Mouse (Mus musculus) embryonic facial prominence, embryonic 14.5 days (tissue): Measurements from ENCODE around the gene Cnnm3. TPM values are rescaled to one million over a fixed set of nuclear protein-coding genes. Genes with fewer than 3 reads are reported as not detected.

Experiments used
- ATAC-seq: fragments of 200-750 bp; cut with Nextera tagmentation; 2 replicates; pipeline ENCODE4 v1.8.0; 2017; ENCODE audit warnings: low read depth, moderate number of reproducible peaks, moderate TSS enrichment
- DNase-seq: peaks from one replicate; pipeline ENCODE4 v3.0.0-alpha.2; 2015; ENCODE audit warnings: low spot score
- H3K27ac ChIP-seq: fragments of 300-500 bp; sonication (generic); replicated peaks from 2 replicates; pipeline ENCODE4 v1.5.1; 2014; ENCODE audit warnings: low read depth, mild to moderate bottlenecking, low read length, moderate library complexity
- H3K27me3 ChIP-seq: fragments of 300-500 bp; sonication (generic); replicated peaks from 2 replicates; pipeline ENCODE4 v1.6.1; 2014; ENCODE audit warnings: low read length; ENCODE audit not compliant: control insufficient read depth, insufficient read depth
- H3K36me3 ChIP-seq: fragments of 300-500 bp; sonication (generic); 2 replicates; pipeline ENCODE4 v1.6.1; 2014; ENCODE audit warnings: low read length, mixed read lengths; ENCODE audit not compliant: control insufficient read depth, insufficient read depth
- H3K4me1 ChIP-seq: fragments of 300-500 bp; sonication (generic); 2 replicates; pipeline ENCODE4 v1.6.1; 2014; ENCODE audit warnings: antibody characterized with exemption, low read length; ENCODE audit not compliant: control insufficient read depth, insufficient read depth
- H3K4me2 ChIP-seq: fragments of 300-500 bp; sonication (generic); 2 replicates; pipeline ENCODE4 v1.6.1; 2014; ENCODE audit warnings: low read depth, mild to moderate bottlenecking, low read length, moderate library complexity, mixed read lengths
- H3K4me3 ChIP-seq: fragments of 300-500 bp; sonication (generic); 2 replicates; pipeline ENCODE4 v1.5.1; 2014; ENCODE audit warnings: low read depth, mild to moderate bottlenecking, low read length
- H3K9ac ChIP-seq: fragments of 300-500 bp; sonication (generic); 2 replicates; pipeline ENCODE4 v1.6.1; 2014; ENCODE audit warnings: low read depth, mild to moderate bottlenecking, low read length, moderate library complexity, mixed read lengths
- H3K9me3 ChIP-seq: fragments of 300-500 bp; sonication (generic); 2 replicates; pipeline ENCODE4 v1.6.1; 2016; ENCODE audit warnings: low read length; ENCODE audit not compliant: control insufficient read depth
- WGBS: fragments of 180-500 bp; shearing (Covaris S2); extraction: QIAGEN DNeasy Blood & Tissue Kit; methylation state at CpG from one replicate; pipeline ENCODE4 v1.1.7; 2014; 5-methylcytosine and 5-hydroxymethylcytosine counted together
- microRNA-seq: library from miRNA; unstranded; fragments of <30 nt; microRNA quantifications from one replicate; pipeline ENCODE4, GENCODE M21; 2016; ENCODE audit warnings: borderline number of aligned reads
- polyA plus RNA-seq: library from polyadenylated mRNA; unstranded; fragments of >200 nt; fragmentation: Nextera tagmentation; extraction: Ambion mirVana; gene quantifications from 2 replicates; pipeline ENCODE4 v1.2.1, GENCODE M21; 2014

The Cnnm3 gene
- polyA plus RNA-seq, 1 experiment from 2014 or later, result 5.1 TPM

- 55% methylated on average over 6 of the region's 6 CpGs for WGBS
- H3K9me3 ChIP-seq, result no peaks in the 10 kb centered on the region
- no peak overlapping the region for H3K4me3 ChIP-seq
- no peak overlapping the region for H3K27ac ChIP-seq
- H3K4me1 ChIP-seq, result peaks cover 46% of the 10 kb centered on the region
- no peaks in the 10 kb centered on the region for H3K27me3 ChIP-seq
- DNase-seq, result no peak
- no peaks in the 10 kb centered on the region for H3K36me3 ChIP-seq
- H3K9ac ChIP-seq, result no peak overlapping the region
- no peak overlapping the region for H3K4me2 ChIP-seq
- ATAC-seq, result no peak
These were observed 65.5 kb downstream of the Cnnm3 start for GRCm38 (mm10) chr1:36576991-36577675.

Small RNAs within 50 kb of the gene (microRNA-seq; reads per million reads assigned to microRNA genes)
- not detected for gene Gm47280

Other genes with a start within 250 kb of the Cnnm3 start
- gene Neurl3, start 237.2 kb upstream of the Cnnm3 start, polyA plus RNA-seq, result 1.8 and 2.1 TPM in 2 replicates
- gene Arid5a, start 204.1 kb upstream of the Cnnm3 start, polyA plus RNA-seq, result 12.7 and 13.7 TPM in 2 replicates
- gene Kansl3, start 142.7 kb upstream of the Cnnm3 start, polyA plus RNA-seq, result 35.1 and 37.1 TPM in 2 replicates
- gene Fer1l5, start 139.6 kb upstream of the Cnnm3 start, polyA plus RNA-seq, result 0.39 and 0.64 TPM in 2 replicates
- gene Lman2l, start 66.6 kb upstream of the Cnnm3 start, polyA plus RNA-seq, result 31.7 and 33.3 TPM in 2 replicates
- 13.5 and 13.9 TPM in 2 replicates for gene Cnnm4, start 40.2 kb upstream of the Cnnm3 start, polyA plus RNA-seq
- 12.3 and 13.2 TPM in 2 replicates for gene Ankrd23, start 25.0 kb downstream of the Cnnm3 start, polyA plus RNA-seq
- not detected in 2 replicates for gene Gm42417, start 27.6 kb downstream of the Cnnm3 start, polyA plus RNA-seq
- gene Ankrd39, start 35.6 kb downstream of the Cnnm3 start, polyA plus RNA-seq, result 19.5 and 20.0 TPM in 2 replicates
- gene Sema4c, start 46.5 kb downstream of the Cnnm3 start, polyA plus RNA-seq, result 2.3 and 3.8 TPM in 2 replicates
- gene Fam178b, start 171.3 kb downstream of the Cnnm3 start, polyA plus RNA-seq, result 1.0 and 1.6 TPM in 2 replicates
- gene Cox5b, start 179.6 kb downstream of the Cnnm3 start, polyA plus RNA-seq, result 579 and 661 TPM in 2 replicates
- gene 4933424G06Rik, start 198.3 kb downstream of the Cnnm3 start, polyA plus RNA-seq, result not detected in 2 replicates
- 92.7 and 96.4 TPM in 2 replicates for gene Actr1b, start 202.6 kb downstream of the Cnnm3 start, polyA plus RNA-seq
- gene Zap70, start 249.9 kb downstream of the Cnnm3 start, polyA plus RNA-seq, result 0.36 and 0.67 TPM in 2 replicates